Comparison of ENCODE assay signal across 23 mouse cellular contexts in the genomic region with DNA sequence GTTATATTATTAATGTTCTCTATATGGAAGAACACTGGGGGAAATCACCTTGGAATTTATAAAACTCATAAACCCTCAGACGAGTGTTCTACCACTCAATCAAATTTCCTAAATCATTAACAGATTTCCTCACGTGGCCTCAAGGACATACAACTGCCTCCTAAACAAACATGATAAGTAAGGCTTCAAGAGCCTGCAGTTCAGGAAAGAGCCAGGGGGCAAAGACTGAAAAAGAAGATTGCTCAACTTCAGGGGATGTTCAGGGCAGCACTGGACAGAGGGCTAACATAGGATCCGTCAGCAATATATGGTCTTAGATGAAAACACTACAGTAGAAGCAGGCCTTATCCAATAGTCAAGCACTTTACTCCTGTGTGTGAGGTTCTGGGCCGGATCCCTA. TPM values are rescaled to one million over a fixed set of nuclear protein-coding genes. Genes with fewer than 3 reads are reported as not detected.
DNase-seq lines count a peak whose midpoint lies in the region; ATAC-seq lines count a peak whose summit lies in the region.
"Had no signal": no experiment of that assay in that cellular context is flagged by ENCODE, and none has a peak within 500 bp of the region (broad histone marks: within the 10 kb centered on the region; RNA-seq: fewer than 3 reads in every experiment).

No protein-coding gene starts in this region.

- H3K4me1 ChIP-seq in lung, embryonic 16.5 days (replicated peaks; ENCODE audit: control insufficient read depth, insufficient read depth, low read length) = peaks cover 3% of the 10 kb centered on the region; the same call in 1 of the 2 replicates
- H3K4me1 ChIP-seq in intestine, embryonic 15.5 days (replicated peaks) = 0 out of 2 replicates have a peak, but pooled peaks cover 2% of the 10 kb centered on the region
- H3K4me1 ChIP-seq in liver, embryonic 16.5 days (ENCODE audit: control insufficient read depth, low read depth, low read length) = peaks cover 46% of the 10 kb centered on the region
- H3K4me1 ChIP-seq: embryonic facial prominence, embryonic 15.5 days; limb, embryonic 15.5 days had no signal

- peak; percentile 34; the same call in 1 of the 2 replicates for ATAC-seq in lung, embryonic 16.5 days (ENCODE audit: low read depth)
- peak; percentile 92 for ATAC-seq in intestine, embryonic 15.5 days
- peak; percentile 51 for ATAC-seq in liver, embryonic 16.5 days (ENCODE audit: low read depth)
- ATAC-seq: midbrain, embryonic 16.5 days had no signal

- no peaks in the 10 kb centered on the region for H3K9me3 ChIP-seq in lung, embryonic 16.5 days (ENCODE audit: control insufficient read depth, low read length)
- H3K9me3 ChIP-seq in intestine, embryonic 15.5 days = no peaks in the 10 kb centered on the region
- no peaks in the 10 kb centered on the region for H3K9me3 ChIP-seq in liver, embryonic 16.5 days (replicated peaks; ENCODE audit: control insufficient read depth, low read length)
- H3K9me3 ChIP-seq: embryonic facial prominence, embryonic 15.5 days; forebrain, embryonic 12.5 days; heart, embryonic 10.5 days; hindbrain, embryonic 13.5 days; limb, embryonic 15.5 days; megakaryocyte, embryonic 14.5 days had no signal

- H3K4me3 ChIP-seq in lung, embryonic 16.5 days (ENCODE audit: low read length) = no peak overlapping the region
- no peak overlapping the region for H3K4me3 ChIP-seq in intestine, embryonic 15.5 days (replicated peaks)
- no peak overlapping the region for H3K4me3 ChIP-seq in liver, embryonic 16.5 days (ENCODE audit: low read depth, low read length)
- H3K4me3 ChIP-seq: embryonic facial prominence, embryonic 15.5 days; forebrain, embryonic 12.5 days; heart, embryonic 10.5 days; hindbrain, embryonic 13.5 days; limb, embryonic 15.5 days; megakaryocyte, embryonic 14.5 days had no signal

- 47% methylated on average over 4 of the region's 4 CpGs for WGBS in lung, embryonic 16.5 days
- WGBS in intestine, embryonic 15.5 days = 58% methylated on average over 4 of the region's 4 CpGs
- WGBS in liver, embryonic 16.5 days (ENCODE audit: insufficient replicate concordance) = 49% methylated on average over 4 of the region's 4 CpGs

- DNase-seq in kidney, adult 11 months = peak; percentile 62
- no peak for DNase-seq in kidney, postnatal 4 days
- DNase-seq in lung, postnatal 4 days = no peak
- no peak for DNase-seq in thymus, adult 18-20 months
- DNase-seq in frontal cortex, postnatal 10 days (ENCODE audit: low spot score in 2 of 2) = no peak
- DNase-seq: adrenal gland, postnatal 10 days; cerebellum, adult 11 months; cerebellum, postnatal 14 days; embryo, embryonic 11 days; gastrocnemius, postnatal 14 days; heart, postnatal 10 days; layer of hippocampus, postnatal 36 days; thymus, postnatal 4 days had no signal

- no peaks in the 10 kb centered on the region for H3K27me3 ChIP-seq in lung, embryonic 16.5 days (ENCODE audit: control insufficient read depth, insufficient read depth, low read depth, low read length)
- H3K27me3 ChIP-seq in intestine, embryonic 15.5 days (replicated peaks) = no peaks in the 10 kb centered on the region
- no peaks in the 10 kb centered on the region for H3K27me3 ChIP-seq in liver, embryonic 16.5 days (ENCODE audit: control insufficient read depth, insufficient read depth, low read depth, low read length)
- H3K27me3 ChIP-seq: embryonic facial prominence, embryonic 15.5 days; forebrain, embryonic 12.5 days; hindbrain, embryonic 13.5 days; limb, embryonic 15.5 days; megakaryocyte, embryonic 14.5 days had no signal

- no peak overlapping the region for H3K4me2 ChIP-seq in lung, embryonic 16.5 days (ENCODE audit: low read depth, low read length)
- H3K4me2 ChIP-seq in intestine, embryonic 15.5 days (replicated peaks) = no peak overlapping the region
- H3K4me2 ChIP-seq in liver, embryonic 16.5 days (ENCODE audit: low read depth, low read length) = no peak overlapping the region
- H3K4me2 ChIP-seq: embryonic facial prominence, embryonic 15.5 days; forebrain, embryonic 12.5 days; hindbrain, embryonic 13.5 days; limb, embryonic 15.5 days had no signal

- H3K9ac ChIP-seq in lung, embryonic 16.5 days (ENCODE audit: low read length) = no peak overlapping the region
- H3K9ac ChIP-seq in intestine, embryonic 15.5 days = no peak overlapping the region
- H3K9ac ChIP-seq in liver, embryonic 16.5 days (ENCODE audit: low read depth, low read length) = no peak overlapping the region
- H3K9ac ChIP-seq: embryonic facial prominence, embryonic 15.5 days; forebrain, embryonic 12.5 days; hindbrain, embryonic 13.5 days; limb, embryonic 15.5 days had no signal

- H3K27ac ChIP-seq in lung, embryonic 16.5 days (ENCODE audit: low read length) = no peak overlapping the region
- peak overlapping the region; percentile 36; the same call in 1 of the 2 replicates for H3K27ac ChIP-seq in intestine, embryonic 15.5 days
- peak overlapping the region; percentile 60 for H3K27ac ChIP-seq in liver, embryonic 16.5 days (ENCODE audit: low read length)
- H3K27ac ChIP-seq: embryonic facial prominence, embryonic 15.5 days; forebrain, embryonic 12.5 days; heart, embryonic 10.5 days; hindbrain, embryonic 13.5 days; limb, embryonic 15.5 days had no signal

- peaks cover 19% of the 10 kb centered on the region for H3K36me3 ChIP-seq in lung, embryonic 16.5 days (ENCODE audit: control insufficient read depth, insufficient read depth, low read length)
- peaks cover 14% of the 10 kb centered on the region for H3K36me3 ChIP-seq in intestine, embryonic 15.5 days
- H3K36me3 ChIP-seq in liver, embryonic 16.5 days (ENCODE audit: control insufficient read depth, insufficient read depth) = peaks cover 43% of the 10 kb centered on the region

RNA-seq across cellular contexts. Expression of a gene that starts 7.5 kb away (rescaled TPM):
- 109 and 112 TPM in 2 replicates for polyA plus RNA-seq in lung, embryonic 16.5 days (2015; fragmentation: Nextera tagmentation; extraction: Ambion mirVana)
- 128 and 131 TPM in 2 replicates for polyA plus RNA-seq in intestine, embryonic 15.5 days (2015; fragmentation: Nextera tagmentation; extraction: Ambion mirVana)
- 270 and 309 TPM in 2 replicates for polyA plus RNA-seq in liver, embryonic 16.5 days (2015; fragmentation: Nextera tagmentation; extraction: Ambion mirVana)

Comparison
In these comparisons a context has a peak if more than half of its experiments do, and no peak if none do; other contexts are left out.
1. ATAC-seq: peak in every context shown above with its lines; median percentile 92 in intestine, embryonic 15.5 days; 51 in liver, embryonic 16.5 days; 34 in lung, embryonic 16.5 days.